Mouse (Mus musculus) MEL (cell line): ENCODE results near the gene Kcnc3.

Experiments used
- CHD1 ChIP-seq: IDR thresholded peaks from 2 replicates; pipeline ENCODE4 v1.6.1; 2012; ENCODE audit warnings: low read depth, mild to moderate bottlenecking, inconsistent platforms, low read length, improper control_type of control experiment
- CTCF ChIP-seq, 3 experiments: IDR thresholded peaks in 2 of 3; conservative IDR thresholded peaks in 1 of 3; 2 replicates each; pipeline ENCODE4 v1.5.1; 2011 to 2012; ENCODE audit warnings: low read length in 3 of 3, low read depth in 2 of 3, mild to moderate bottlenecking in 2 of 3, improper control_type of control experiment in 1 of 3, inconsistent platforms in 1 of 3, mixed read lengths in 1 of 3, moderate library complexity in 1 of 3; ENCODE audit not compliant: control insufficient read depth in 1 of 3, insufficient read depth in 1 of 3, poor library complexity in 1 of 3, severe bottlenecking in 1 of 3
- GATA1 ChIP-seq: IDR thresholded peaks from 2 replicates; pipeline ENCODE4 v1.6.1; 2011; ENCODE audit warnings: low read depth, low read length, improper control_type of control experiment
- HCFC1 ChIP-seq: IDR thresholded peaks from 2 replicates; pipeline ENCODE4 v1.6.1; 2012; ENCODE audit warnings: low read depth, mild to moderate bottlenecking, inconsistent platforms, low read length, improper control_type of control experiment, moderate library complexity
- MAX ChIP-seq: IDR thresholded peaks from 2 replicates; pipeline ENCODE4 v1.6.1; 2011; ENCODE audit warnings: low read length, improper control_type of control experiment
- NRF1 ChIP-seq: IDR thresholded peaks from 2 replicates; pipeline ENCODE4 v1.6.1; 2014; ENCODE audit warnings: low read depth, mild to moderate bottlenecking, inconsistent platforms, low read length, improper control_type of control experiment, moderate library complexity; ENCODE audit not compliant: poor library complexity, insufficient read depth, severe bottlenecking
- POLR2A ChIP-seq, 2 experiments: IDR thresholded peaks; 2 replicates each; pipeline ENCODE4 v1.6.1; 2011 to 2012; ENCODE audit warnings: low read length in 2 of 2, mild to moderate bottlenecking in 2 of 2, control low read depth in 1 of 2, improper control_type of control experiment in 1 of 2, low read depth in 1 of 2, moderate library complexity in 1 of 2; ENCODE audit not compliant: control insufficient read depth in 1 of 2, insufficient read depth in 1 of 2, poor library complexity in 1 of 2
- POLR2AphosphoS5 ChIP-seq: IDR thresholded peaks from 2 replicates; pipeline ENCODE4 v1.6.1; 2012; ENCODE audit warnings: low read depth, borderline replicate concordance, mild to moderate bottlenecking, inconsistent platforms, low read length, moderate library complexity, mixed read lengths
- RAD21 ChIP-seq: IDR thresholded peaks from 2 replicates; pipeline ENCODE4 v1.6.1; 2011; ENCODE audit warnings: mild to moderate bottlenecking, low read depth, low read length, improper control_type of control experiment
- SMC3 ChIP-seq: IDR thresholded peaks from 2 replicates; pipeline ENCODE4 v1.6.1; 2011; ENCODE audit warnings: low read depth, low read length, improper control_type of control experiment
- ZNF384 ChIP-seq: IDR thresholded peaks from 2 replicates; pipeline ENCODE4 v1.6.1; 2012; ENCODE audit warnings: low read depth, mild to moderate bottlenecking, inconsistent platforms, low read length, improper control_type of control experiment

GRCm38 (mm10) chr7:44615987-44616386 is 25.5 kb downstream of the Kcnc3 start:
- TF ChIP-seq CTCF (IDR thresholded peaks at IDR 0.05 in 2 of 3, conservative IDR thresholded peaks at IDR 0.05 in 1 of 3; ENCODE audit: control insufficient read depth in 1 of 3, insufficient read depth in 1 of 3, low read depth in 2 of 3, low read length in 3 of 3, poor library complexity in 1 of 3, severe bottlenecking in 1 of 3), result no peak
- TF ChIP-seq ZNF384, result no peak
- TF ChIP-seq POLR2A (IDR thresholded peaks at IDR 0.05; ENCODE audit: control insufficient read depth in 1 of 2, insufficient read depth in 1 of 2, low read depth in 1 of 2, low read length in 2 of 2, poor library complexity in 1 of 2), result no peak
- TF ChIP-seq CHD1, result no peak
- no peak for TF ChIP-seq GATA1
- TF ChIP-seq POLR2AphosphoS5, result no peak
- TF ChIP-seq MAX, result no peak
- no peak for TF ChIP-seq NRF1
- no peak for TF ChIP-seq HCFC1
- TF ChIP-seq SMC3, result no peak
- no peak for TF ChIP-seq RAD21
